Mouse (Mus musculus): Measurements from ENCODE around the gene Tenm1.
A peak's percentile ranks its signal among the peaks of the same experiment; 100 is the strongest.

Gene Tenm1

GRCm38 (mm10) chrX:42781566-42781965, 647.4 kb downstream of the Tenm1 start:
- no peak for DNase-seq (ENCODE audit: low spot score in 2 of 2)

GRCm38 (mm10) chrX:42718078-42718785, 710.7 kb downstream of the Tenm1 start:
- DNase-seq (ENCODE audit: low spot score in 2 of 2), result no peak

DNA sequence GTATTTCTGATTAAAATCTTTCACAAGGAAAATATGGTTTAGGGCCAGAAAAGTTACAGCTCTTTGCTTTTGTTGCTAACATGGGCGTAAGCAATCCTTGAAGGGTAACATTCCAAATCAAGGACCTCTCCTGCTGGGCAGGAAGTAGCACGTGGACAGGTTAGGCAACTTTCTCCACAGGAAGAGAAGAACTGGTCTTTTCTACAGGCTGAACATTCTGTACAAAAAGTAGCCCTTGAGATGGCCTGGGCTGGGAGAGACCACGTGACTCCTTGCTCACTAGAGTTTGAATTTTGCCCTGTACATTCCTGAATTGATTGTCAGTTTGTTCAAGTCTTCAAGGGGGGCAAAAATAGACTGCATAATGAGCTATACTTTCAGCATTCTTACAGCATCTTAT, 728.6 kb downstream of the Tenm1 start:
- no peak for DNase-seq (ENCODE audit: low spot score in 2 of 2)

- DNase-seq (ENCODE audit: low spot score in 2 of 2), result no peak
These were observed 781.8 kb downstream of the Tenm1 start for GRCm38 (mm10) chrX:42647131-42647530.

- no peak for DNase-seq (ENCODE audit: low spot score in 2 of 2)
These were observed 848.4 kb downstream of the Tenm1 start for GRCm38 (mm10) chrX:42580521-42580920.

GRCm38 (mm10) chrX:42558683-42559082, 870.2 kb downstream of the Tenm1 start:
- no peak for DNase-seq (ENCODE audit: low spot score in 2 of 2)

DNA sequence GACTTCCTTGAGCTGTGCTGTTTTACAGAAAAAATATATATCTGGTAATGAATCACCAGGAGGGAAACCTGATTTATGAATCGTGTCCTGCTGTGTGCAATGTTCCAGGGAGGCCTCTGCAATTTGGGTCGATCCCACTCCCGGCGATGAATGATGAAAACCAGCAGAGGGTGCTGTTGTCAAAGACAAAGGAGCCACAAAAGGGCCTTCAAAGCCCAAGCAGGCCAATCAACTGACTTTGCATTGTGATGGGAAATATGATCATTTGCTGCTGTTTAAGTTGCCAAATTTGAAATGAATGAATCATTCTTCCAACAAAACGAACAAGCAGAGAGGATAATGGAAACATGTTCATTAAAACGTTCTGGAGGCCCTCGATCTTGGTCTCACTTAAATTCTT, 871.6 kb downstream of the Tenm1 start:
- peak; percentile 12 to 21 for DNase-seq (ENCODE audit: low spot score in 2 of 2)

DNA sequence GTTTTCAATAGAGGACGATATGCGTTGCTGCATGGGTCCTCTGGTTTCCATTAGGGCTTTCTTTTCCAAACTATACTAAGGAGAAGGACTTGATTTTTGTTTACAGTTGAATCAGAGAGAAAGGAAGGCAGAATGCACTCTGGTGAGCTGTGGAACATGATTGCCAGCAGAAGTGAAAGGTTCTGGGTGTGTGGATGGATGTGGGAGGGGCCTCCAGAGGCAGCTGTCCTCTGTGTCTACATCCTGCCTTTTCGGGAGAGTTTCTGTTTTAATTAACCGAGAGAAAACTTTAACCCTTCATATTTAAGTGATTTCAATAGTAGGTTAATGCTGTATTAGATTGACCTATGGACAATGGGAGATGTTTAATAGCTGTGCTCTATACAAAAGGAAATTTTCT, 880.4 kb downstream of the Tenm1 start:
- no peak for DNase-seq (ENCODE audit: low spot score in 2 of 2)

GRCm38 (mm10) chrX:42545076-42545475, 883.9 kb downstream of the Tenm1 start:
- no peak for DNase-seq (ENCODE audit: low spot score in 2 of 2)

- DNase-seq (ENCODE audit: low spot score in 2 of 2), result peak; percentile 15 to 70
These were observed 888.2 kb downstream of the Tenm1 start for GRCm38 (mm10) chrX:42540756-42541053.

GRCm38 (mm10) chrX:42540030-42540755, 888.7 kb downstream of the Tenm1 start:
- DNase-seq (ENCODE audit: low spot score in 2 of 2), result no peak

GRCm38 (mm10) chrX:42530703-42531102, 898.2 kb downstream of the Tenm1 start:
- DNase-seq (ENCODE audit: low spot score in 2 of 2), result no peak

DNA sequence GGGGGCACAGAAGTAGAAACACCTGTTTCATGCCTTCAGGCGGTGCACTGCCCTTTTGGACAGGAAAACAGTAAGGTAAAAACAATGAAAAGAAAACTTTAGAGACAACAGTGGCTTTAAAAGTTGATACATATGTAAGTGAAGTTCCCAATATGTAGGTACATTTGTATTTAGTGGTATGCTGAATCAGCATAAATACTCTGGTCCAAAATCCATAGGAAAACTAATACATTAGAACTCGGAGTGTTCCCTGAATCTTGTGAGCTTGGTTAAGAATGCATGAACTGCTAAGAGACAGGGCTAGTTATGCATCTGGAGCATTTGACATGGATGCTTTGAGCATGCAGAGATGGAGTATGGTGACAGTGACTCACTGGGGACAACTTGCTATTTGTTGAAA, 906.1 kb downstream of the Tenm1 start:
- DNase-seq (ENCODE audit: low spot score in 2 of 2), result no peak

GRCm38 (mm10) chrX:42512567-42512966, 916.4 kb downstream of the Tenm1 start:
- no peak for DNase-seq (ENCODE audit: low spot score in 2 of 2)

DNA sequence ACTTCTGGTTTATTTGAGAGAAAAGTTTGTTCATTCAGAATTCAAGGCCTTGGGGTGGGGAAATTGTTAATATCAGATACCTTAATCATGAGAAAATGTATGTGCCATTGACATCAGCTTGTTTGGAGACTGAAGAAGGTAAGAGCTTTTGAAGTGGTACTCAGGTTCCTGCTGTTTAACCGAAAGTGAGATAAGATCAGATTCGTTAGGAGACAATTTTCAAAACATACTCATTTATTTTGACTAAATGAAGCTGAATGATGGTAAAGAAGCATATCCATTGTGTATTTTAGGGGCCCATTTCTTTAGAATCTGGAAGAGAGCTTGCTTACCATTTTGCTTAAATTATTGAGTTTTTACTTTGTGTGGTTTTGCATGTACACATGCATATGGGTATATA, 917.8 kb downstream of the Tenm1 start:
- DNase-seq (ENCODE audit: low spot score in 2 of 2), result no peak

DNA sequence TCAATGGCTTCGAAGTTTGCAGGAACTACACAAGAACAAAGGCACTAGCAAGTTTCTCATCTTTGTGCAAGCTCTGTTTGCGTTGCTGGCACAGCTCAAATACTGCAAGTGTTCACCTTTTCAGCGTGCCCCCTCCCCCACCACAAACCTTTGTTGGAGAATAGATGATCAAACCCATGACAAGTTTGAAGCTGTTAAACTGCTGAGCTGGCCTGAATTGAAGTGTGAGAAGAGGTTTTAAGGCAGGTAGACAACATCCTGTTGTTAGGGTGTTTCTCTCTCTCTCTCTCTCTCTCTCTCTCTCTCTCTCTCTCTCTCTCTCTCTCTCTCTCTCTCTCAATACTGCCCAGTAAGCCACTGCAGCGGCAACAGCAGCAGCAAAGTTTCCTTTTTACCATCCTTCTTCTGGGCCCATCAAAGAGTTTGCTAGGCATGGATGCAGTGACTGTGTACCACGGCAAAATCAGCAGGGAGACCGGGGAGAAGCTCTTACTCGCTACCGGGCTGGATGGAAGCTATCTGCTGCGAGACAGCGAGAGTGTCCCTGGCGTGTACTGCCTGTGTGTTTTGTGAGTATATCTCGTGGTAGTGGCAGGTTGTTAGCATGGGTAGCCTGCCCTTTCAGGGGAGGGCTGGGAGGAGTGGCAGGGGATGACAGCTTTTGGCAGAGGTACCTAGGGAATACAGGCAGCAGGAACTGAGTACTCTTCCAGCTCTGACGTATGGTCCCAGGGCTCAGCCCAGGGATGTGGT, 926.5 kb downstream of the Tenm1 start, which contains the start of gene Sh2d1a:
Sh2d1a (plus strand) TSS at position 163 of the 753 bp plus-strand sequence.
- no peak for DNase-seq (ENCODE audit: low spot score in 2 of 2)

GRCm38 (mm10) chrX:42500538-42500937, 928.4 kb downstream of the Tenm1 start:
- DNase-seq (ENCODE audit: low spot score in 2 of 2), result no peak

- DNase-seq (ENCODE audit: low spot score in 2 of 2), result no peak
These were observed 938.6 kb downstream of the Tenm1 start for GRCm38 (mm10) chrX:42490336-42490735.

- no peak for DNase-seq (ENCODE audit: low spot score in 2 of 2)
These were observed 939.5 kb downstream of the Tenm1 start, which contains the start of gene Tex13c2 for GRCm38 (mm10) chrX:42489446-42489845. Tex13c2 (plus strand) TSS chrX:42489691.

Data from urinary bladder, postnatal 36 days (tissue).